Mouse (Mus musculus) kidney, postnatal 0 days (tissue): ENCODE results near the gene Pink1. TPM values are rescaled to one million over a fixed set of nuclear protein-coding genes. Genes with fewer than 3 reads are reported as not detected.

Source experiments
- ATAC-seq: fragments of 200-750 bp; cut with Nextera tagmentation; replicated peaks from 2 replicates; pipeline ENCODE4 v1.8.0; 2017; ENCODE audit warnings: low read depth, moderate number of reproducible peaks, moderate TSS enrichment, moderate library complexity; ENCODE audit not compliant: low FRiP score
- DNase-seq: peaks from one replicate; pipeline ENCODE4 v3.0.0-alpha.2; 2016; ENCODE audit warnings: low spot score
- H3K27ac ChIP-seq: fragments of 300-500 bp; sonication (generic); 2 replicates; pipeline ENCODE4 v1.5.1; 2014; ENCODE audit warnings: mild to moderate bottlenecking
- H3K27me3 ChIP-seq: fragments of 300-500 bp; sonication (generic); 2 replicates; pipeline ENCODE4 v1.6.1; 2014; ENCODE audit warnings: low read length, mixed read lengths; ENCODE audit not compliant: insufficient read depth
- H3K36me3 ChIP-seq: fragments of 300-500 bp; sonication (generic); 2 replicates; pipeline ENCODE4 v1.6.1; 2014; ENCODE audit warnings: low read length, mixed read lengths; ENCODE audit not compliant: insufficient read depth
- H3K4me1 ChIP-seq: fragments of 300-500 bp; sonication (generic); replicated peaks from 2 replicates; pipeline ENCODE4 v1.6.1; 2014; ENCODE audit warnings: antibody characterized with exemption, low read length, mixed read lengths; ENCODE audit not compliant: insufficient read depth
- H3K4me2 ChIP-seq: fragments of 300-500 bp; sonication (generic); 2 replicates; pipeline ENCODE4 v1.6.1; 2014; ENCODE audit warnings: mild to moderate bottlenecking, low read length, moderate library complexity, mixed read lengths
- H3K4me3 ChIP-seq: fragments of 300-500 bp; sonication (generic); replicated peaks from 2 replicates; pipeline ENCODE4 v1.5.1; 2014; ENCODE audit warnings: low read depth, low read length
- H3K9ac ChIP-seq: fragments of 300-500 bp; sonication (generic); 2 replicates; pipeline ENCODE4 v1.6.1; 2014; ENCODE audit warnings: low read depth, low read length
- H3K9me3 ChIP-seq: fragments of 300-500 bp; sonication (generic); replicated peaks from 2 replicates; pipeline ENCODE4 v1.6.1; 2016; ENCODE audit warnings: low read length, inconsistent platforms, mixed read lengths
- CTCF ChIP-seq: IDR thresholded peaks from 2 replicates; pipeline ENCODE4 v1.5.1; 2016; ENCODE audit warnings: antibody characterized with exemption, low read depth, mild to moderate bottlenecking, moderate library complexity
- WGBS: fragments of 180-500 bp; shearing (Covaris S2); extraction: QIAGEN DNeasy Blood & Tissue Kit; methylation state at CpG from one replicate; pipeline ENCODE4 v1.1.7; 2014; 5-methylcytosine and 5-hydroxymethylcytosine counted together
- polyA plus RNA-seq: library from polyadenylated mRNA; unstranded; fragments of >200 nt; fragmentation: Nextera tagmentation; extraction: Ambion mirVana; gene quantifications from 2 replicates; pipeline ENCODE4 v1.2.1, GENCODE M21; 2015

The Pink1 gene
- polyA plus RNA-seq, 1 experiment from 2014 or later = 139 TPM

GRCm38 (mm10) chr4:138344891-138345545 is 18.9 kb upstream of the Pink1 start:
- H3K9ac ChIP-seq = no peak overlapping the region
- no peak overlapping the region for H3K27ac ChIP-seq
- no peaks in the 10 kb centered on the region for H3K36me3 ChIP-seq
- ATAC-seq = no peak
- no peak overlapping the region for H3K4me3 ChIP-seq
- no peak for TF ChIP-seq CTCF
- peaks cover 10% of the 10 kb centered on the region for H3K4me1 ChIP-seq
- no peak overlapping the region for H3K4me2 ChIP-seq
- no peaks in the 10 kb centered on the region for H3K27me3 ChIP-seq
- WGBS = 75% methylated on average over 9 of the region's 9 CpGs
- no peak for DNase-seq
- no peaks in the 10 kb centered on the region for H3K9me3 ChIP-seq

DNA sequence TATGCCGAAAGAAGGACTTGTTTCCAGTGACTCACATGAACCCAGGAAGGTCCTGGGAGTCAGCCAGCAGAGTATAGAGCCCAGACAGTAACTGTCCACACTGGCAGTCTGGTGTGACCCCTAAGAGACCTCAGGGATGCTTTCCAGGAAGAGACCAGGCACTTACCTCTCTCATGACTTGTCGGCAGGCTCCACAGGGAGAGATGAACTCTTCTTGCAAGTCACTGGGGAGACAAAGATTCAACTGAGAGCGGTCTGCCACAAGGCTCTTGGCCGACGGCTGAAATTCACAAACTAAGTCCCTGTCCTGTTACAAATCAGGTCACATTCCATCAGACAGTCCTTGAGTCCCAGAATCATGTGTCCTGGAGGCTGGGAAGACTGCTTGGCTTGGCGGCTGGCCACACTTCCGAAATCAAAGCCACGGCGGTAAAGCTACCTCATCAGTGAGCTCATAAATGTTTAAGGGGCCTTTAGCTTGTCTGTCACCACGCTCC is 17.3 kb upstream of the Pink1 start:
- H3K4me1 ChIP-seq = peaks cover 10% of the 10 kb centered on the region
- 31% methylated on average over 10 of the region's 10 CpGs for WGBS
- DNase-seq = peak; percentile 42

DNA sequence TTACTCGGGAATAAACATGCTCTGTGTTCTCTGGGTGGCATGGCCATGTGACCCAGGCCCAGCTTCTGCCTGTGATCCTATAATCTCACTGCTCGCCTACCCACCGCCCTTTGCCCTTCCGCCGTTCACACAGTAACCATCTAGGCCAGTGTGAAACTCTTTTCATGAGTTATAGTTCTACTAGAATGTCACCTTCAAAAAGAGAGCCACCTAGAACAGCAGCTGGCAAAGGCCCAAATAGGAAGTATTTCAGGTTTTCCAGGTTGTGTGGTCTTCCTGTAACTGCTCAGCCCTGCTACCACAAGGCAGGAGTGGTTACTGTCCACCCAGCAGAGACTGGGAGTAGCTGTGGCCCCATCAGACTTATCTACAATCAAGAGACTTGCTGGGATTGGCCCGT is 16.7 kb upstream of the Pink1 start:
- no peak for TF ChIP-seq CTCF
- H3K9me3 ChIP-seq = no peaks in the 10 kb centered on the region
- peak overlapping the region; percentile 82 for H3K27ac ChIP-seq
- H3K36me3 ChIP-seq = no peaks in the 10 kb centered on the region
- 59% methylated on average over 6 of the region's 6 CpGs for WGBS
- no peak overlapping the region for H3K4me3 ChIP-seq
- ATAC-seq = peak; percentile 89
- DNase-seq = peak; percentile 51
- no peak overlapping the region for H3K9ac ChIP-seq
- H3K27me3 ChIP-seq = no peaks in the 10 kb centered on the region
- H3K4me2 ChIP-seq = no peak overlapping the region
- peaks cover 10% of the 10 kb centered on the region for H3K4me1 ChIP-seq

More for the DNA sequence above, 17.3 kb upstream of the Pink1 start:
- no peaks in the 10 kb centered on the region for H3K27me3 ChIP-seq
- no peak; the same call in 1 of the 2 replicates for ATAC-seq
- no peak overlapping the region for H3K9ac ChIP-seq
- H3K9me3 ChIP-seq = no peaks in the 10 kb centered on the region
- H3K27ac ChIP-seq = peak overlapping the region; percentile 82
- no peaks in the 10 kb centered on the region for H3K36me3 ChIP-seq
- H3K4me2 ChIP-seq = no peak overlapping the region
- no peak overlapping the region for H3K4me3 ChIP-seq
- no peak for TF ChIP-seq CTCF

GRCm38 (mm10) chr4:138342048-138342447 is 15.9 kb upstream of the Pink1 start:
- H3K36me3 ChIP-seq = no peaks in the 10 kb centered on the region
- peaks cover 10% of the 10 kb centered on the region for H3K4me1 ChIP-seq
- no peak overlapping the region for H3K4me2 ChIP-seq
- H3K27ac ChIP-seq = 0 out of 2 replicates have a peak overlapping the region, but pooled peaks have one; percentile 82
- H3K9me3 ChIP-seq = no peaks in the 10 kb centered on the region
- no peak for ATAC-seq
- no peak overlapping the region for H3K9ac ChIP-seq
- no peak for TF ChIP-seq CTCF
- H3K4me3 ChIP-seq = no peak overlapping the region
- DNase-seq = no peak
- 68% methylated on average over 7 of the region's 7 CpGs for WGBS
- H3K27me3 ChIP-seq = no peaks in the 10 kb centered on the region

DNA sequence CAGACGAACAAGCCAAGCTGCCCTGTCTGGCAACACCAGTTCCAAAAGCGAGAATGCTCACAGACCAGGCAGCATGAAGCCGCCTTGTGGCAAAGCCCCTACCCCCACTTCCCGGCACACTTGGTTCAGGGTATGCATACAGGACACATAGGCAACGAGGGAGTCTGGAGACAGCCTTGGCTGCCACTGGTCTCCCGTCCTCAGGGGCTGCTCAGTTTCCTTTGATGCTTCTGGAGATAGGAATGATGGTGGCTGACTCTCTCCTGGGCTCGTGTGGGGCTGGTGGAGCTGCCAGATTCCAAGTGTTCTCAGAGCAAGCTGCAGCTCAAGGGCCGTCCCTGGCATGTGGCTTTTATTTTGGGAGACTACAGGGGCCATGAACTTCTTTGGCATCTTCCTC is 15.3 kb upstream of the Pink1 start:
- H3K4me3 ChIP-seq = no peak overlapping the region
- DNase-seq (no peak), ATAC-seq (no peak)
- 65% methylated on average over 8 of the region's 8 CpGs for WGBS
- no peaks in the 10 kb centered on the region for H3K27me3 ChIP-seq
- no peaks in the 10 kb centered on the region for H3K36me3 ChIP-seq
- no peak overlapping the region for H3K9ac ChIP-seq
- peaks cover 10% of the 10 kb centered on the region for H3K4me1 ChIP-seq
- no peak overlapping the region for H3K4me2 ChIP-seq
- no peak overlapping the region for H3K27ac ChIP-seq
- no peaks in the 10 kb centered on the region for H3K9me3 ChIP-seq
- TF ChIP-seq CTCF = no peak

GRCm38 (mm10) chr4:138339963-138340362 is 13.9 kb upstream of the Pink1 start:
- Histone ChIP-seq H3K4me1 (peaks cover 10% of the 10 kb centered on the region), H3K9me3 (no peaks in the 10 kb centered on the region), H3K4me2 (no peak overlapping the region), H3K27me3 (no peaks in the 10 kb centered on the region), H3K9ac (no peak overlapping the region), H3K36me3 (no peaks in the 10 kb centered on the region), H3K4me3 (no peak overlapping the region), H3K27ac (no peak overlapping the region)
- peak; percentile 72 for TF ChIP-seq CTCF
- DNase-seq = peak; percentile 41
- WGBS = 39% methylated on average over 4 of the region's 4 CpGs
- ATAC-seq = no peak
